Mouse (Mus musculus) gastrocnemius, postnatal 36 days (tissue): ENCODE results near the gene Aprt. TPM values are rescaled to one million over a fixed set of nuclear protein-coding genes. Genes with fewer than 3 reads are reported as not detected.

ENCODE experiments used
- DNase-seq, 2 experiments: peaks; one replicate each; pipeline ENCODE4 v3.0.0; 2022
- intact Hi-C: fragments of 180-260 bp; cut with DNase I; formaldehyde crosslinking; loops from one replicate; pipeline ENCODE4 v1.15.1; 2025
- total RNA-seq, 2 experiments: library from RNA; stranded (reverse); gene quantifications; 2 replicates each; pipeline ENCODE4 v1.2.3; 2021

Aprt gene
- total RNA-seq, 2 experiments from 2014 or later = 35.4 to 45.3 TPM

DNA sequence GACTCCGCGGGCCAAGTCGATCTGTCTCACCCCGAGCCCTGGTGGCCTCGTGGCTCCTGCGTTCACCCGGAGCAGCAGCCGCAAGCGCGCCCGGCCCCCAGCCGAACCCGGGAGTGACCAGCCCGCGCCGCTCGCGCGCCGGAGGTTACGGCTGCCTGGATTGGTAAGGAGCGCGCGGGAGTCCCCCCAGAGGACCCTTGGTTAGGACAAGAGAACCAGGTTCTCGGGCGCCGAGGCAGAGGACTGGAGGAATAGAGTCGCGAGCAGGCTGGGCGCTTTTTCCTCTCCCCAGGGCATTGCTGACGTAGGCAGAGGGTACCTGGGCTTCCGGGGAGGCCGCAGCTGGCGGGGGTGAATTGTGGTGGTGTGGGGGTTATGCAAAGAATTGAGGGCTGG, 8.6 kb downstream of the Aprt start:
- intact Hi-C loops = no loop called here
- no peak for DNase-seq

DNA sequence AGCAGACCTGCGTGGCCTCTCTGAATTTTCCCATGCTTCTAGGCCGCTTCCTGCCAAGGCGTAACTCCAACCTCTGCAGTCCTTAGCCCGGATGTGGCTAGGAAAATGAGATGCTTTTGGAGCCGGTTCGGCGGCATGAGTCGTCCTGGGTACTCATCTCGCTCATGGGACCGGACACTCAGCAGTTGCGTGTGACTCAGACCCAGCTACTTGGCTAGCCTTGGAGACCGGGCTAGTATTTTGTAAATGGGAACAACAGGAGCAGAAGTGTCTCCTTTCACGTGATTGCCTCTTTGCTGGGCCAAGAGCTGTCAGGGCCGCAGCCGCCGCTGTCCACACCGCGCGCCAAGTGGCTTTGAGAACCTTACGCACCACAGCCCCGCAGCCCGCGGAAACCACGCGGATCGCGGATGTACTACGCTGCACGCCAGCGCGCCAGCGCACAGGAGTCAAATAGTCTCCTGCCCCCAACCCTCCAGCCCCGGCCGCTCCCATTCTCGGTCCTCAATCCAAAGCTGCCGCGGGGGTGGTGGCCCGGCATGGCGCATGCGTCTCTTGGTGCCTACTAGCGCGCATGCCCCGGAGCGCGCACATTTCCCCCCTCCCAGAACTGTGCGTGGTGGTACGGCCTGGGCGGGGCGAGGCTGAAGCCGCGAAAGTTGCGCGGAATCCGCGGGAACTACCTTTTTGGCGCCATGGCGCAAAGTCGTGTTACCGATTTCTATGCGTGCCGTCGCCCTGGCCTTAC, 9.2 kb downstream of the Aprt start, which contains the start of gene Cdt1:
Cdt1 (plus strand) TSS at position 655 of the 748 bp plus-strand sequence.
- intact Hi-C loops = no loop called here
- peak; percentile 91 to 94 for DNase-seq

DNA sequence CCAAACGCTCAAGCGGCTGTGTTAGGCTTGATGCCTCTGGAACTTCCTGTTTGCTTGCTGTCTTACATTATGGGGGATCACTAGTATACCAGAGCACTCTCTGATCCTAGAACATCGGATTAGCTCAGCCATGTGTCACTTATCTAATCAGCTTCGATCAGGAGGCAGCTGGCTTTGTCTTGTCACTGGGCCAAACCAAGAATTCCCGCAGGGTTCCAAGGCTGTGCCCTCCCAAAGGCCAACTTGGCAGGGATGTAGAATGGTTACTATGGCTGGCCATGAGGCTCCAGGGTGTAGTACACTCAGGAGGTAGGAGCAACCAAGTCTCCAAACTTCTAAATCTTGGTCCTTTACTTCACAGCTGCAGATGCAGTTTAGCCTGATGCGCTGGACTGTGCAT, 9.9 kb downstream of the Aprt start:
- no peak for DNase-seq
- intact Hi-C loops = no loop called here

DNA sequence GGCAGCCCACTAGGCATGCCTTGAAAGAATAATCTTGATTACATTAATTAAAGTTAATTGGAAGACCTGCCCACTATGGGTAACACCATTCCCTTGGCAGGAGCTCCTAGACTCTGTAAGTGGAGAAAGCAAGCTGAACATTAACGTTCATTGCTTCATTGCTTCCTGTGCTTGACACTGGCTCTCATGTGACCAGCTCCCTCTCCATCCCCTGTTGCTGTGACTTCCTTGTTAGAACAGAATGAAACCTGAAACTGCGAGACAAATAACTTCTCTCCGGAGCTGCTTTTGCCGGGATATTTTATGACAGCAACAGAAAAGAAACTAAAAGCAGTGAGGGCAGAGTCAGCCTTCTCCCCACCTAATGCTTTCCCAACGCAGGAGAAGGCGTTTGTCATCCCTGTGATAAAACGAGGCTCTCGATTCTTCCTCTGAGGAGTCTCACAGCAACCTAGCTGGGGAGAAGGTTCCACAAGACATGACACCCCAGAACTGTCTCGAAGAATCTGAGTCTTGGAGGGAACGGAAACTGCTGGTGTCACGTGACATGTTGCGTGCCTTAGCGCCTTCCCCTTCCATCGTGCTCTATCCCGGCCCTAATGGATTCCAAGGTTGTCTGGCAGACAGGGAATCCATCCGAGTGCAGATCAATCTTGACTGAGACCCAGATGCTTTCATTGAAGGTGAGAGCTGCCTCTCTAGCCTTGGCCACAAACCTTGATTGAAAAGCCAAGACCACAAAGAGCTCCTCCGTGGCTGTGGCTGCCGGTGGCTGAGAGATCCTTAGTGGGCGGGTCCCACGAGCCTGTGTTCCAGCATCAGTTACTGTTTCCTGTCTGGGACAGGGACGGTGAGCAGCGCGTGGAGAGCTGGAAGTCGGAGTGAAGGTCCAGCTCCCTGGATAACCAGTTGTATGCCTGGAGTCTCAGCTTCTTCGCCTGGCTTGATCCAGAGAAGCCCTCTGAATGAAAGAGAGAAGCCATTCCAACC, 12.1 kb downstream of the Aprt start:
- intact Hi-C loops = no loop called here
- no peak for DNase-seq

DNA sequence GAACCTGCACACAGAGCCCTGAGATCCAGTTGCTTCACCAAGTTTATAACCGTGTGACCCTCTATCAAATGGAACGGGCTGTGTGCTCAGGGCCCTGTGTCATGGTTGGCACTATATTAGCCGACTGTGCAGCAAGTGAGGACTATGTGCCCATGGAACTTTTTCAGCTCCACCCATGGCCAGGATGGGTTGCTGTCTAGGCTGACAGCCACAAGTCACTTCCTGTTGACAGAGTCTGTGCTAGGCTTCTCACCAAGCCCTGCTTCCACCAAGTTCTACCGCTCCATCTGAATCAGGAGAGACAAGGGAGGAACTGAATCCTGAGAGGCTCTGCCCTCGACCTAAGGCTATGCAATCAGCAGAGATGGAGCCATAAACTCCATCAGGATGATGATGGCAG, 15.5 kb downstream of the Aprt start:
- intact Hi-C loops = no loop called here
- no peak for DNase-seq

DNA sequence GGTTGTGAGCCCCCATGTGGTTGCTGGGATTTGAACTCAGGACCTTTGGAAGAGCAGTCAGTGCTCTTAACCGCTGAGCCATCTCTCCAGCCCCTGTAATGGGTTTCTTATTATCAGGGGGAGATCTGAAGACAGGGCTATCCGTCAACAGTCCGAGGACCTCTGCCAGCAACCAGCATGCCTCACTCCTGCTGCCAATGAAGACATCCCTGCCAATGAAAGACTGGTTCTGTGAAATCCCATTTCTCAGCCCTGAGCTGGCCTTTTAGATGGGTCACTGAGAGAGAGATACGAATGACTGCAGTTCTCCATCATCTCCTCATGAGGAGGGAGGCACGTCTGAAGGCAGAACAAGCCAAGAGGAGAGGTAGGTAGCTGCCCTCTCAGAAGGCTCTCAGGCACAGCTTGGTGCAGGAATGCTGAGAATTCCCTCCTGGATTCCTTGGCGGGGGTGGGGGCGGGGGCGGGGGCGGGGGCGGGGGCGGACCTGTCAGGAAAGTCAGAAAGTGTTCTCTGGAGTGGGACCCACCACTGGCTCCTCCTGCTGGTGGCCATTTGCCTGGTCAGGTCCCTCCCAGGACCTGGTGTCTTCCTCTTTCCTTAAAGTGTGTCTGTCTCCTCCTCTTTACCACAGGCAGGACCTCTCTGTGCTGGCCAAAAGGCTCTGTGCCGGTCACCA, 17.9 kb downstream of the Aprt start:
- no peak for DNase-seq
- intact Hi-C loops = no loop called here

DNA sequence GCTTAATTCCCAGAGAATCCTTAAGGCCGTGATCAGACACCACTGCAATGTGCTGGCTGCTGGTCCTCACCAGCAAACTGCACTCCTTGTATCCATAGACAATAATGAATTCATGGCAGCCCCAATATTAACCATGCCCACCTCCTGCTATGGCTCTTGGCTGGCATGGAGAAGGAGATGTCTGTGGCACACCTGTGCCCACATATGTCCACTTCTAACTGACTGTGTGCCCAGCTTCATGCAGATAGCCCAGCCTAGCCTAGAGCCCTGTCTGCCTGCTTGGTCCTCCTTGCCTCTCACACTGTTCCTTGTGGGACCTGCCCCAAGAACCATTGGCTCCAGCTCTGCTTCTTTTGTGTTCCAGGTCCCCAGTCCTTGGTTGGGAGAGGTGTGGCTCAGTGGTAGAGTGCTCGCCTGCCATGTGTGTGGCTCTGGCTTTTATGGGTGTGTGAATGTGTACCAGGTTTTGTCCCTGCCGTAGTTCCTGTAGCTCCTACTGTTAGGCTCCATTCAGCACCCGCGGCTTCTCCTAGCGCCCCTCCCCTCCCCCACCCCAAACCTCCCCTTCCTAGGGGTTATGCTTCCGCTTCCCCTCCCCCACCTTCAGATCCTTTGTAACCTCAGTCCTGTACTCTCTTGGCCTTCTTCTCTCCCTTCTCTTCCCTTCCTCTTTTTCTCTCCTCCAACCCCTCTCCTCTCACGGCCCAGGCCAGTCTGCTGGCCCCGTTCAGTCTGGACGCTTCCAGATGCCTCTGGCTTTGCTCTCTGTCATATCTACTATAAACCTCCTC, 19.3 kb downstream of the Aprt start:
- intact Hi-C loops = no loop called here
- no peak for DNase-seq

DNA sequence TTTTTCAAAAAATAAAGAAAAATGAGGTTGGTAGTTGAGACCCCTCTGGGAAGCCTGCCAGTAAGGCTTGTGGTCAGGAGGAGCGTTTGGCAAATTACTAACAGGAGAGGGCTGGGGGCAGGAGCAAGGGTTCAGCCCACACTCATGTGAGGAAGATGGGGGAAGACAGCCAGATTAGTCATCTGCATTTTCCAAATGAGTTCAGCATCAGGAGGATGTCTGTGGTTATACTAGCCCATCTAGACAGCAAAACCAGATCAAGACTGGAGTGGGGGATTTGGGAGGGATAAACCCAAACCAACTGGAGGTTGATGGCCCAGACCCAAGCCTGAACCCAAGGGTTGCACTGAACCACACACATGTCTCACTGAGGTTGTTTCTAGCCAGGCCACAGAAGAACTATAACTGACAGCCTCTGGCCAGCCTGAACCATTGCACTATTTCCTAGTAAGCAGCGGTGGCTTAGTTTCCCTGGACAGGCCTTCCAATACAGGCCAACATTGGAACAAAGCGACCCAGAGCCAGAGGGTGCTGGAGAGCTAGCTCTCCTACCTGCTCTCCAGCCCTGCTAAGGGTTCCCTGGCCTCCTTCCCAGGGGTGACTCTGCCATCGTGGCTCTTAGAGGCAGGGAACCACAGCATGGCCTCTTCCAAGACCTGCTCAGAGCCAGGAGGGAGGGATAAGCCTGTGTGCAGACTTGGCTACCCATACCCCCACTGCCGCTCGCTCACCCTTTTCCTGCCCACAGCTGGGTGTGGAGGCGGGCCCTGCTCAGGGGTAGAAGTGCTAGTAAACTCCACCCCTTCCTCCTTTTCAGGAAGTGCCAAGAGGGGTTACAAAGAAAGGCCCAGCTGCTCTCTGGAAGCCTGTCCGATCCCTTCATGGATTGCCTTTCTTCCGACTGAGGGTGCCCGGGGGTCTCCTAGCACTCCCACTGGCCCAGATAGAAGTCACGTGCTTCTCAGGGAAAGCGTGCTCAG, 20.4 kb downstream of the Aprt start:
- intact Hi-C loops = no loop called here
- peak; percentile 43 to 47 for DNase-seq

DNA sequence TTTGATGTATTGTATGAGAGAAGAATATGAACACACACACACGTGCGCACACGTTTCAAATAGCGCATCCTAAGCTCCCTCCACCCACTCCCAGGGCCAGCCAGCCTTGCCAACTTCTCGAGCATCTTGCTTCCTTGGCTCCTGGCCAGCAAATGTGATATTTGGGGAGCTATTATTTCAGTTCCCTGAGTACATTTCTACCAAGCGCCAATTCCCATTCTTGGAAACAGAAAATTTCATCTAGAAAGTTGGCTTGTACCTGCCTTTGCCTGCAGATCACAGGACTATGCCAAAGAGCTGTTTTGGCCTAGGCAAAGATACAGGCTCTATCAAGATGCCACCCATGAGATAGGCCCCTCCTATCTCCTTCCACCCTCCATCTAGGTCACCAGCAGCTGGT, 21.9 kb downstream of the Aprt start:
- DNase-seq = no peak
- intact Hi-C loops = no loop called here

DNA sequence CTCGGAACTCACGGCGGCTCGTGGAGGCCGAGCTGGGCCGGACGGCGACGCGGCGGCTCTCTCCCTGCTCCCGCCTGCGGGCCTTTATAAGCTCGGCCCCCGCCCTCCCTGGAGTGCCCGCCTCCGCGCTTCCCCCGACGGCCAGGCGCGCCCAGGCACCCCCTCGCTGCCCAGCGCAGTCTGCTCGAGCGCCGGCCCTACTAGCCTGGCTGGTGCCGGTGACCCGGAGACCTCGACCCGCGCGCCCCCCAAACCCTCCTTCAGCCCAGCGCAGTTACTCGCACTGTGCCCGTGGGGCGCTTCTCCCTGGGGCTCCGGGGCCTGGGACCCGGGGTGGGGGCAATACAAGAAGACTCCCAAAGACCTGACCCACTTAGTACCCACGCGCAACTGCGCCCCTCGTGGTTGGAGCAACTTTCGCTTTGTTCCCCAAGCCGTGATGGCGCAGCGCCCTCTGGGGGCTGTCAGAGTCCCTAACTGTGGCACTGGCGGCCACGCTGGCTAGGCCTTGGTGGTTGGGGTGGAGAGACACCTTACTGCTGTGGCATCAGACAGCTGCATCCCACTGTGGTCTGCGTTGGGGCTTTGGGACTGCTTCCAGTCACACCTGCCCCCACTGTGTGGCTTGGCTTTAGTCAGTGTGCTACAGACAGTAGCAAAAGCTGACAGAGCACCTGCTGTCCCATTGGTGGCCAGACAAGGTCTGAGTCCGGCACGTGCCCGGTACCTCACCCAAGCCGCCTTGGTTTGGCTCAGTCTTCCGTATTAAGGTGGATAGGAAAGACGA, 25.3 kb downstream of the Aprt start, which contains the start of gene Piezo1:
Piezo1 (minus strand) TSS at position 65 of the 787 bp plus-strand sequence.
- DNase-seq = peak; percentile 92 to 97
- intact Hi-C loops = loop anchor here (1.0 kb wide), 1 partner anchor 50 kb away; no protein-coding TSS in a partner anchor

DNA sequence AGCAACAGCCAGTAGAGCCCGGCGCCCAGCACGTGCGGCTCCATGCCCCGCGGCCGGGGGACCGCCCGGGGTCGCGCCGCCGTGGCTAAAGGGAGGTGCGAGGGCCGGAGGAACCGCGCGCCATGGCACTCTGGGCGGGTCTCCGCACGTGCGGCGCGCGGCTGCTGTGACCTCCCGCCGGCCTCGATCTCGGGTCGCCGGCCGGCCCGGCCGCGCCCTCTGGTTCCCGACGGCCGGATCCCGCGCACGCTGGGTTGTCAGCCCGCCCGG, 25.8 kb downstream of the Aprt start:
- intact Hi-C loops = loop anchor here (1.0 kb wide), 1 partner anchor 50 kb away; no protein-coding TSS in a partner anchor
- no peak for DNase-seq

DNA sequence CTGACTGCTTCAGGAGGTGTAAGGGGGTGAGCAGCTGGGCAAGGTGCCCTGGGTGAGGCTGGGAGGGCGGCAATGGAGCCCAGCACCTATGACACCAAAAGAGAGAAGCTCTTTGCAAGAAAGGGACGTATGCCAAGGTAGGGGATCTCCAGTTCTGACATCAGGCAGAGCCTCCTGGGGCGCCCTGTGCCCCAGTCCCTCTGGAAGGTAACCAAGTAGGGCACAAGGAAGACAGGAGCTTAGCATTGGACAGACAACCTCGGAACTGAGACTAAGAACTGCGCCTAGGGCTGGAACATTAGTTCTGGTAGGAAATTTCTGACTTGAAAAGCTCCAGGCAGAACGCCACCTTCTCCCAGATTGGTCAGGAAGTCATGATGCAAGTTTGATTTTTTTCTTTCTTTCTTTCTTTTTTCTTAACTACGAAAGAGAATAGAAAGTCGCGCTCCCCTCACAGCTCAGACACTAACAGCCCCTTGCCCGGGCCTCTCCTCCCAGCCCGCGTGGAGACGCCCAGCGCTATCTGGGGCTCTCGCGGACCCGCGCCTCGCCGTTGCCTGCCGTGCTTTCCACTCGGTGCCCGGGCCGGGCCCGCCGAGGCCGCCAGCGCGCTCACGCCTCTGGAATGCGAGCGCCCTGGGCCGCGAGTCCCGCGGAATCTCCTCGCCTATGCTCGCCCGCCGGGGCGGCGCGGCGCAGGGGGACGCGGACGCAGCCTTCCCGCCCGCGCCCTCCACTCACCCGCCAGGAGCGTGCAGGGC, 26.3 kb downstream of the Aprt start:
- DNase-seq = peak; percentile 46 to 63
- intact Hi-C loops = no loop called here

DNA sequence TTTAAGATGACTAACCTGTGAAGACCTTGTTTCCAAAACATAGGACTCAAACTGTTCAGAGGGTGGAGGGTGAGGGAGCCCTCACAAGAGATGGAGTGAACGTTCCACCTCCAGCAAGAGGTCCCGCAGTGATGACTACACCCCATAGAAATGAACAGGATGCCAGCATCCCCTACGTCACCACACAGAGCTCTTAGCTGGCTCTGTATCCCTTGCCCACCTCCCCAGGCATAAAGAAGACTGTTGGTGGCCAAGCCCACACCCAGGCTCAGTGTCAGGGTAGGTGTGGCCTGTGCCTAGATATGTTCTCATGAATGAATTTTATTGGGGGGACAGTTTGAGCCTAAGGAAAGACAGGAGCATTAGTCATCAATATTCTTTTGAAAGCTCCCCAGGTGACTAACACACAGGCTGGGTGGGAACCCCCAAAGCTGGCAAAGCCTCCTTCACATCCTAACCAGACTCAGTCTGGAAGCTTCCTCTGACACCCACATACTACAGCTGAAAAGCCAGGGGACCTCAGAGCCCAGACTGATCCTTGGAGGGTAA, 27.7 kb downstream of the Aprt start:
- DNase-seq = no peak
- intact Hi-C loops = no loop called here

DNA sequence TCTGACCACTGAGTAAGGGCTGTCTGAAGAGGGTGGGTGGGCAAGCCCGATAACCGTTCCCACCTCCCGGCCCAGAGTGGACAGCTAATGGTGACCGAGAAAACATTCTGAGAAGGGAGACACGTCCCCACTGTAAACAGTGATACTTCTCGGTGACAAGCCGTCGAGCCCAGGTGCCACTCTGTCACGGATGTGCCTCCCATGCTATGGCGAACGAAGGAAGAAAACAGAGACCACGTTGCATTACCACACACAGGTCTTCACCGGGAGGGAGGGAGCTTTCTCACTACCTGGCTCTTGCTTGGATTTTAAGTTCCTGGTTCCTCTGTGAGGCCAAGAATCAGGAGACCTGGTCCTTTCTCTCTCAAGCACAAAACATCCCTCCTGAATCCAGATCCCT, 28.4 kb downstream of the Aprt start:
- DNase-seq = no peak
- intact Hi-C loops = no loop called here

DNA sequence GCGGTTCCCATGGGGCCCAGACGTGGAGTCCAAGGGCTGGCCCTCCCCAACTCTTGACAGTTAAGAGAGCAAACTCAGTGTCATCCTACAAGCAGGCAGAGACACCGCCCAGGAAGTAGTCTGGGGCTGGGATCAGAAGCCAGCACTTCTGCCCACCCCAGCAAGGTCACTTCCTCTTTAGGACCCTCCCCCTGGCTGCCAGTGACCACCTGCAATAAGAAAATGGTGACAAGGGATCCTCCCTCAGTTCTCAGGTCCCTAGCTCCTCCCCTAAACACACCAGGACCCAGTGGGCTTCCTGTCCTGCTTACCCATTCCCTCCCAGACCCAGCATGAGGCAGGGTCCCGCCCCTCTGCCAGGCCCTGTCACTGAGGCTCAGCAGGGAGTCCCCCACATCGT, 28.9 kb downstream of the Aprt start:
- intact Hi-C loops = no loop called here
- no peak for DNase-seq

DNA sequence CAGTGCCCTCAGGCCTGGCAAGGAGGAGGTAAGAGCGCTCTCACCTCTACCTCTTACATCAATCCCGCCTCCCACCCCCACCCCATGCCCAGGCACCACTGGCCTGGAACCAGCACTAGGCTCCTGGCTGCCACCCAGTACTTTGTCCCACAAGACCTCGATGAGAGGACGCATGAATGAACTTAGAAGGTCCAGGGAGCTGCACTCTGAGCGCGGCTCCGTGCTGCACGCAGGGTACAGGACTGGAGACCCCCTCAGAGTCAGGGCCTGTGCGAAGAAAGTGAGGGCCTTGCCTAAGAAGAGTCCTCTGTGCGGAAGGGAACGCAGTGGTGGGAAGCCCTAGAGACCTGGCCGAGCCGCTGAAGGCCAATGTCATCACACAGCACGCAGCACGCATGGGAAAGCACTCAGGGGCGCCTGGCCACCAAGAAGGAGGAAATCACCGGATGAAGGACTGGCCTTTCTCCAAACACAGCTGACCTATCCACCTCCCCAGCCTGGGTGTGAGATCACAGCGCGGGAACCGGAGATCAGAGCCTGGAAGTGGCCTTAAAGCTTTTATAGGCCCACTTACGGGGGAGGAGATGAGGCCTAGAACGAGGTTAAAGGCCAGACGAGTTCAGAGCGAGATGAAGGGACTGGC, 29.8 kb downstream of the Aprt start:
- intact Hi-C loops = no loop called here
- peak in 1 of 2 experiments; percentile 57 for DNase-seq
